Mouse (Mus musculus) MEL (cell line): Measurements from ENCODE around the gene Pex11b. TPM values are rescaled to one million over a fixed set of nuclear protein-coding genes. Genes with fewer than 3 reads are reported as not detected.

Source experiments
- DNase-seq: peaks from one replicate; pipeline ENCODE4 v3.0.0; 2011; ENCODE audit warnings: low read depth, low spot score
- H3K27ac ChIP-seq: 2 replicates; pipeline ENCODE4 v1.5.1; 2012; ENCODE audit warnings: low read depth, mild to moderate bottlenecking, control low read depth, low read length, moderate library complexity; ENCODE audit not compliant: control insufficient read depth
- H3K27me3 ChIP-seq, 2 experiments: fragments of 150-350 bp in 1 of 2; sonication (generic) in 1 of 2; 2 replicates each; pipeline ENCODE4 v1.6.1; 2012; ENCODE audit warnings: low read length in 2 of 2, mild to moderate bottlenecking in 2 of 2, improper control_type of control experiment in 1 of 2, moderate library complexity in 1 of 2; ENCODE audit not compliant: insufficient read depth in 2 of 2, control insufficient read depth in 1 of 2
- H3K36me3 ChIP-seq, 2 experiments: 2 replicates each; pipeline ENCODE4 v1.6.1; 2012 to 2014; ENCODE audit warnings: low read length in 2 of 2, improper control_type of control experiment in 1 of 2, inconsistent platforms in 1 of 2, mild to moderate bottlenecking in 1 of 2; ENCODE audit not compliant: insufficient read depth in 2 of 2, control insufficient read depth in 1 of 2
- H3K4me1 ChIP-seq, 2 experiments: fragments of 150-350 bp in 1 of 2; sonication (generic) in 1 of 2; 2 replicates each; pipeline ENCODE4 v1.6.1; 2012; ENCODE audit warnings: low read length in 2 of 2, improper control_type of control experiment in 1 of 2, mild to moderate bottlenecking in 1 of 2; ENCODE audit not compliant: insufficient read depth in 2 of 2, control insufficient read depth in 1 of 2
- H3K4me3 ChIP-seq, 2 experiments: fragments of 150-350 bp in 1 of 2; sonication (generic) in 1 of 2; 2 replicates each; pipeline ENCODE4 v1.5.1; 2012; ENCODE audit warnings: low read depth in 2 of 2, low read length in 2 of 2, mild to moderate bottlenecking in 2 of 2, moderate library complexity in 2 of 2, control low read depth in 1 of 2, improper control_type of control experiment in 1 of 2; ENCODE audit not compliant: control insufficient read depth in 1 of 2, insufficient read depth in 1 of 2
- H3K79me2 ChIP-seq: 2 replicates; pipeline ENCODE4 v1.6.1; 2012; ENCODE audit warnings: mild to moderate bottlenecking, low read length, moderate library complexity; ENCODE audit not compliant: control insufficient read depth, poor library complexity, insufficient read depth
- H3K9ac ChIP-seq: 2 replicates; pipeline ENCODE4 v1.6.1; 2012; ENCODE audit warnings: low read depth, mild to moderate bottlenecking, control low read depth, low read length, moderate library complexity; ENCODE audit not compliant: control insufficient read depth, poor library complexity, severe bottlenecking
- H3K9me3 ChIP-seq: fragments of 150-350 bp; sonication (generic); replicated peaks from 2 replicates; pipeline ENCODE4 v1.6.1; 2012; ENCODE audit warnings: mild to moderate bottlenecking, low read length, improper control_type of control experiment, moderate library complexity; ENCODE audit not compliant: insufficient read depth
- BHLHE40 ChIP-seq: IDR thresholded peaks from 2 replicates; pipeline ENCODE4 v1.6.1; 2012; ENCODE audit warnings: low read depth, mild to moderate bottlenecking, inconsistent platforms, low read length, improper control_type of control experiment, borderline replicate concordance
- CHD1 ChIP-seq: IDR thresholded peaks from 2 replicates; pipeline ENCODE4 v1.6.1; 2012; ENCODE audit warnings: low read depth, mild to moderate bottlenecking, inconsistent platforms, low read length, improper control_type of control experiment
- CTCF ChIP-seq, 3 experiments: IDR thresholded peaks in 2 of 3; conservative IDR thresholded peaks in 1 of 3; 2 replicates each; pipeline ENCODE4 v1.5.1; 2011 to 2012; ENCODE audit warnings: low read length in 3 of 3, low read depth in 2 of 3, mild to moderate bottlenecking in 2 of 3, improper control_type of control experiment in 1 of 3, inconsistent platforms in 1 of 3, mixed read lengths in 1 of 3, moderate library complexity in 1 of 3; ENCODE audit not compliant: control insufficient read depth in 1 of 3, insufficient read depth in 1 of 3, poor library complexity in 1 of 3, severe bottlenecking in 1 of 3
- ELF1 ChIP-seq: IDR thresholded peaks from 2 replicates; pipeline ENCODE4 v1.6.1; 2014; ENCODE audit warnings: low read depth, mild to moderate bottlenecking, inconsistent platforms, low read length, improper control_type of control experiment, moderate library complexity
- EP300 ChIP-seq, 2 experiments: IDR thresholded peaks; 2 replicates each; pipeline ENCODE4 v1.6.1; 2011; ENCODE audit warnings: improper control_type of control experiment in 2 of 2, low read length in 2 of 2, low read depth in 1 of 2, mild to moderate bottlenecking in 1 of 2
- GABPA ChIP-seq: IDR thresholded peaks from 2 replicates; pipeline ENCODE4 v1.6.1; 2012; ENCODE audit warnings: low read depth, mild to moderate bottlenecking, inconsistent platforms, low read length, improper control_type of control experiment, moderate library complexity
- GATA1 ChIP-seq: IDR thresholded peaks from 2 replicates; pipeline ENCODE4 v1.6.1; 2011; ENCODE audit warnings: low read depth, low read length, improper control_type of control experiment
- HCFC1 ChIP-seq: IDR thresholded peaks from 2 replicates; pipeline ENCODE4 v1.6.1; 2012; ENCODE audit warnings: low read depth, mild to moderate bottlenecking, inconsistent platforms, low read length, improper control_type of control experiment, moderate library complexity
- MAX ChIP-seq: IDR thresholded peaks from 2 replicates; pipeline ENCODE4 v1.6.1; 2011; ENCODE audit warnings: low read length, improper control_type of control experiment
- MXI1 ChIP-seq: IDR thresholded peaks from 2 replicates; pipeline ENCODE4 v1.6.1; 2011; ENCODE audit warnings: mild to moderate bottlenecking, low read depth, low read length, improper control_type of control experiment
- POLR2A ChIP-seq, 2 experiments: IDR thresholded peaks; 2 replicates each; pipeline ENCODE4 v1.6.1; 2011 to 2012; ENCODE audit warnings: low read length in 2 of 2, mild to moderate bottlenecking in 2 of 2, control low read depth in 1 of 2, improper control_type of control experiment in 1 of 2, low read depth in 1 of 2, moderate library complexity in 1 of 2; ENCODE audit not compliant: control insufficient read depth in 1 of 2, insufficient read depth in 1 of 2, poor library complexity in 1 of 2
- POLR2AphosphoS2 ChIP-seq: IDR thresholded peaks from 2 replicates; pipeline ENCODE4 v1.6.1; 2011; ENCODE audit warnings: low read length, improper control_type of control experiment
- RCOR1 ChIP-seq: IDR thresholded peaks from 2 replicates; pipeline ENCODE4 v1.6.1; 2012; ENCODE audit warnings: low read depth, mild to moderate bottlenecking, inconsistent platforms, low read length, improper control_type of control experiment
- TAL1 ChIP-seq: IDR thresholded peaks from 2 replicates; pipeline ENCODE4 v1.6.1; 2012; ENCODE audit warnings: mild to moderate bottlenecking, inconsistent platforms, low read length, moderate library complexity, mixed read lengths
- UBTF ChIP-seq: IDR thresholded peaks from 2 replicates; pipeline ENCODE4 v1.6.1; 2012; ENCODE audit warnings: low read depth, mild to moderate bottlenecking, inconsistent platforms, low read length, improper control_type of control experiment, moderate library complexity, borderline replicate concordance; ENCODE audit not compliant: insufficient read depth
- USF1 ChIP-seq: IDR thresholded peaks from 2 replicates; pipeline ENCODE4 v1.6.1; 2014; ENCODE audit warnings: low read depth, mild to moderate bottlenecking, inconsistent platforms, low read length, improper control_type of control experiment, moderate library complexity
- USF2 ChIP-seq, 2 experiments: IDR thresholded peaks; 2 replicates each; pipeline ENCODE4 v1.6.1; 2011 to 2012; ENCODE audit warnings: improper control_type of control experiment in 2 of 2, low read length in 2 of 2, borderline replicate concordance in 1 of 2, inconsistent platforms in 1 of 2, low read depth in 1 of 2, mild to moderate bottlenecking in 1 of 2; ENCODE audit not compliant: insufficient read depth in 1 of 2
- ZC3H11A ChIP-seq: IDR thresholded peaks from 2 replicates; pipeline ENCODE4 v1.6.1; 2012; ENCODE audit warnings: low read depth, mild to moderate bottlenecking, inconsistent platforms, low read length, improper control_type of control experiment
- ZKSCAN1 ChIP-seq: IDR thresholded peaks from 2 replicates; pipeline ENCODE4 v1.6.1; 2012; ENCODE audit warnings: low read depth, mild to moderate bottlenecking, inconsistent platforms, low read length, improper control_type of control experiment, moderate library complexity
- ZNF384 ChIP-seq: IDR thresholded peaks from 2 replicates; pipeline ENCODE4 v1.6.1; 2012; ENCODE audit warnings: low read depth, mild to moderate bottlenecking, inconsistent platforms, low read length, improper control_type of control experiment
- polyA plus RNA-seq, 2 experiments: library from polyadenylated mRNA; stranded (reverse) in 1 of 2; unstranded in 1 of 2; fragments of >175 nt in 1 of 2; fragments of >200 nt in 1 of 2; gene quantifications; 2 replicates each; pipeline versions ENCODE4 v1.2.1 to v1.2.4; 2012; ENCODE audit warnings: low replicate concordance in 2 of 2, low read depth in 1 of 2; ENCODE audit not compliant: insufficient read length in 2 of 2, insufficient read depth in 1 of 2, missing spikeins in 1 of 2
- total RNA-seq: library from RNA; depleted of rRNA; stranded (reverse); fragments of 300-350 nt; gene quantifications from 2 replicates; pipeline ENCODE4 v1.2.3, GENCODE M21; 2012

The Pex11b gene
- total and polyA plus RNA-seq, 3 experiments, result 38.2 to 82.8 TPM; not detected in 1

- DNase-seq, result peak; percentile 67
- H3K9ac ChIP-seq, result no peak overlapping the region
- H3K27me3 ChIP-seq, result no peaks in the 10 kb centered on the region
- no peaks in the 10 kb centered on the region for H3K79me2 ChIP-seq
- TF ChIP-seq MAX (no peak; the same call in 1 of the 2 replicates), EP300 (IDR thresholded peaks at IDR 0.05; ENCODE audit: low read depth in 1 of 2, low read length in 2 of 2) (peak; percentile 3 to 17; a peak in 2 of 4 replicates), GATA1 (0 out of 2 replicates have a peak, but pooled peaks have one; percentile 56), CTCF (IDR thresholded peaks at IDR 0.05 in 2 of 3, conservative IDR thresholded peaks at IDR 0.05 in 1 of 3; ENCODE audit: control insufficient read depth in 1 of 3, insufficient read depth in 1 of 3, low read depth in 2 of 3, low read length in 3 of 3, poor library complexity in 1 of 3, severe bottlenecking in 1 of 3) (no peak), TAL1 (peak; percentile 12; the same call in 1 of the 2 replicates)
- peaks cover 0 to 32% of the 10 kb centered on the region in 2 experiments; a peak in 2 of 4 replicates for H3K36me3 ChIP-seq
- H3K9me3 ChIP-seq, result no peaks in the 10 kb centered on the region
- peak overlapping the region; percentile 18; the same call in 1 of the 2 replicates for H3K27ac ChIP-seq
- peaks cover 11 to 38% of the 10 kb centered on the region in 2 experiments for H3K4me1 ChIP-seq
- H3K4me3 ChIP-seq, result no peak overlapping the region
Measured at GRCm38 (mm10) chr3:96680269-96680956, 45.2 kb downstream of the Pex11b start.

GRCm38 (mm10) chr3:96683496-96683895 is 48.3 kb downstream of the Pex11b start:
- TF ChIP-seq POLR2AphosphoS2, result no peak
- TF ChIP-seq ZKSCAN1, result no peak
- TF ChIP-seq USF1, result no peak
- no peak for TF ChIP-seq POLR2A (IDR thresholded peaks at IDR 0.05; ENCODE audit: control insufficient read depth in 1 of 2, insufficient read depth in 1 of 2, low read depth in 1 of 2, low read length in 2 of 2, poor library complexity in 1 of 2)
- TF ChIP-seq CHD1, result no peak
- TF ChIP-seq RCOR1, result no peak
- TF ChIP-seq MXI1, result no peak
- TF ChIP-seq ELF1, result no peak
- no peak for TF ChIP-seq MAX
- no peak for TF ChIP-seq EP300 (IDR thresholded peaks at IDR 0.05; ENCODE audit: low read depth in 1 of 2, low read length in 2 of 2)
- TF ChIP-seq HCFC1, result no peak
- TF ChIP-seq USF2 (IDR thresholded peaks at IDR 0.05; ENCODE audit: borderline replicate concordance in 1 of 2, insufficient read depth in 1 of 2, low read depth in 1 of 2, low read length in 2 of 2), result no peak
- no peak for TF ChIP-seq ZNF384
- TF ChIP-seq ZC3H11A, result no peak
- no peak for TF ChIP-seq UBTF
- TF ChIP-seq BHLHE40, result no peak
- no peak for TF ChIP-seq GABPA
- TF ChIP-seq, all 39 proteins: peak for 0
- H3K27ac ChIP-seq, result no peak overlapping the region

More at GRCm38 (mm10) chr3:96683496-96683895, 48.3 kb downstream of the Pex11b start:
- no peak overlapping the region for H3K9ac ChIP-seq
- no peaks in the 10 kb centered on the region for H3K27me3 ChIP-seq
- peaks cover 0 to 24% of the 10 kb centered on the region in 2 experiments; a peak in 2 of 4 replicates for H3K36me3 ChIP-seq
- peaks cover 12 to 27% of the 10 kb centered on the region in 2 experiments for H3K4me1 ChIP-seq
- H3K9me3 ChIP-seq, result no peaks in the 10 kb centered on the region
- no peak overlapping the region for H3K4me3 ChIP-seq
- no peak for DNase-seq
- H3K79me2 ChIP-seq, result no peaks in the 10 kb centered on the region
